Mouse (Mus musculus): ENCODE data around the gene Synj2bp. TPM values are rescaled to one million over a fixed set of nuclear protein-coding genes. Genes with fewer than 3 reads are reported as not detected.
"Not testable (repeated sequence)": the region's sequence is repeated elsewhere in the genome, so short reads cannot be mapped to it uniquely, and the experiment has no call there.

The Synj2bp gene
- polyA plus RNA-seq (2015; fragmentation: Nextera tagmentation; extraction: Ambion mirVana), result 30.3 and 35.3 TPM in 2 replicates

- no peaks in the 10 kb centered on the region for H3K27me3 ChIP-seq (replicated peaks; ENCODE audit: control insufficient read depth, insufficient read depth, low read length)
- H3K4me2 ChIP-seq (ENCODE audit: low read length), result peak within 1 kb of the TSS; percentile 71
- H3K36me3 ChIP-seq (ENCODE audit: control insufficient read depth, insufficient read depth, low read length), result no peaks in the 10 kb centered on the region
- peak within 1 kb of the TSS; percentile 90 for H3K4me3 ChIP-seq (ENCODE audit: low read length)
- H3K9ac ChIP-seq (ENCODE audit: low read depth, low read length), result peak within 1 kb of the TSS; percentile 90
- H3K9me3 ChIP-seq (ENCODE audit: control insufficient read depth, low read length), result no peaks in the 10 kb centered on the region
- peak within 1 kb of the TSS; percentile 86 for H3K27ac ChIP-seq (ENCODE audit: low read depth, low read length)
- under 1% methylated on average over 46 of the region's 46 CpGs for WGBS
- ATAC-seq, result peak; percentile 97
- peaks cover 12% of the 10 kb centered on the region for H3K4me1 ChIP-seq (ENCODE audit: control insufficient read depth, insufficient read depth, low read depth, low read length)
Measured at GRCm38 (mm10) chr12:81532316-81533028, at the start of gene Synj2bp, which contains the start of gene Gm20498. Gene Synj2bp, minus strand, starts transcription at chr12:81532911. Gene Gm20498, minus strand, starts transcription at chr12:81532905.

GRCm38 (mm10) chr12:81568374-81568773 lies 35.7 kb upstream of the Synj2bp start, which contains the start of gene Adam21:
Gene Adam21, minus strand, starts transcription at chr12:81568474.
- H3K36me3 ChIP-seq (ENCODE audit: control insufficient read depth, insufficient read depth, low read length), result peaks cover 9% of the 10 kb centered on the region; the same call in 1 of the 2 replicates
- no peaks in the 10 kb centered on the region for H3K27me3 ChIP-seq (replicated peaks; ENCODE audit: control insufficient read depth, insufficient read depth, low read length)
- H3K9ac ChIP-seq (ENCODE audit: low read depth, low read length), result no peak within 1 kb of the TSS
- H3K4me2 ChIP-seq (ENCODE audit: low read length), result no peak within 1 kb of the TSS
- H3K4me3 ChIP-seq (ENCODE audit: low read length), result no peak within 1 kb of the TSS
- no peak for ATAC-seq
- no peak within 1 kb of the TSS for H3K27ac ChIP-seq (ENCODE audit: low read depth, low read length)
- 88% methylated on average over 1 of the region's 1 CpGs for WGBS
- no peaks in the 10 kb centered on the region for H3K9me3 ChIP-seq (ENCODE audit: control insufficient read depth, low read length)
- H3K4me1 ChIP-seq (ENCODE audit: control insufficient read depth, insufficient read depth, low read depth, low read length), result no peaks in the 10 kb centered on the region

- WGBS, result 77% methylated on average over 5 of the region's 5 CpGs
- H3K4me3 ChIP-seq (ENCODE audit: low read length), result no peak overlapping the region
- no peak overlapping the region for H3K9ac ChIP-seq (ENCODE audit: low read depth, low read length)
- H3K4me2 ChIP-seq (ENCODE audit: low read length), result no peak overlapping the region
- no peaks in the 10 kb centered on the region for H3K27me3 ChIP-seq (replicated peaks; ENCODE audit: control insufficient read depth, insufficient read depth, low read length)
- no peak overlapping the region for H3K27ac ChIP-seq (ENCODE audit: low read depth, low read length)
- no peaks in the 10 kb centered on the region for H3K9me3 ChIP-seq (ENCODE audit: control insufficient read depth, low read length)
- H3K36me3 ChIP-seq (ENCODE audit: control insufficient read depth, insufficient read depth, low read length), result peaks cover 8% of the 10 kb centered on the region; the same call in 1 of the 2 replicates
- no peaks in the 10 kb centered on the region for H3K4me1 ChIP-seq (ENCODE audit: control insufficient read depth, insufficient read depth, low read depth, low read length)
- no peak for ATAC-seq
Measured at GRCm38 (mm10) chr12:81567931-81568330, 35.2 kb upstream of the Synj2bp start.

- no peak overlapping the region for H3K27ac ChIP-seq (ENCODE audit: low read depth, low read length)
- no peaks in the 10 kb centered on the region for H3K4me1 ChIP-seq (ENCODE audit: control insufficient read depth, insufficient read depth, low read depth, low read length)
- ATAC-seq, result no peak
- H3K9me3 ChIP-seq (ENCODE audit: control insufficient read depth, low read length), result no peaks in the 10 kb centered on the region
- H3K4me2 ChIP-seq (ENCODE audit: low read length), result no peak overlapping the region
- H3K9ac ChIP-seq (ENCODE audit: low read depth, low read length), result no peak overlapping the region
- H3K27me3 ChIP-seq (replicated peaks; ENCODE audit: control insufficient read depth, insufficient read depth, low read length), result no peaks in the 10 kb centered on the region
- H3K36me3 ChIP-seq (ENCODE audit: control insufficient read depth, insufficient read depth, low read length), result 0 out of 2 replicates have a peak, but pooled peaks cover 2% of the 10 kb centered on the region
- WGBS, result 98% methylated on average over 3 of the region's 3 CpGs
- H3K4me3 ChIP-seq (ENCODE audit: low read length), result no peak overlapping the region
Measured at GRCm38 (mm10) chr12:81564173-81564572, 31.5 kb upstream of the Synj2bp start.

- H3K36me3 ChIP-seq (ENCODE audit: control insufficient read depth, insufficient read depth, low read length), result no peaks in the 10 kb centered on the region
- WGBS, result 85% methylated on average over 3 of the region's 3 CpGs
- no peak overlapping the region for H3K27ac ChIP-seq (ENCODE audit: low read depth, low read length)
- no peak for ATAC-seq
- H3K4me3 ChIP-seq (ENCODE audit: low read length), result no peak overlapping the region
- H3K9me3 ChIP-seq (ENCODE audit: control insufficient read depth, low read length), result no peaks in the 10 kb centered on the region
- no peak overlapping the region for H3K9ac ChIP-seq (ENCODE audit: low read depth, low read length)
- H3K4me1 ChIP-seq (ENCODE audit: control insufficient read depth, insufficient read depth, low read depth, low read length), result no peaks in the 10 kb centered on the region
- no peaks in the 10 kb centered on the region for H3K27me3 ChIP-seq (replicated peaks; ENCODE audit: control insufficient read depth, insufficient read depth, low read length)
- H3K4me2 ChIP-seq (ENCODE audit: low read length), result no peak overlapping the region
Measured at GRCm38 (mm10) chr12:81549286-81549685, 16.6 kb upstream of the Synj2bp start.

GRCm38 (mm10) chr12:81547163-81547562 lies 14.5 kb upstream of the Synj2bp start:
- no peak for ATAC-seq
- Histone ChIP-seq H3K4me2 (ENCODE audit: low read length) (no peak overlapping the region), H3K4me3 (ENCODE audit: low read length) (no peak overlapping the region), H3K36me3 (ENCODE audit: control insufficient read depth, insufficient read depth, low read length) (no peaks in the 10 kb centered on the region), H3K27ac (ENCODE audit: low read depth, low read length) (no peak overlapping the region), H3K9me3 (ENCODE audit: control insufficient read depth, low read length) (no peaks in the 10 kb centered on the region), H3K27me3 (replicated peaks; ENCODE audit: control insufficient read depth, insufficient read depth, low read length) (no peaks in the 10 kb centered on the region), H3K4me1 (ENCODE audit: control insufficient read depth, insufficient read depth, low read depth, low read length) (no peaks in the 10 kb centered on the region), H3K9ac (ENCODE audit: low read depth, low read length) (no peak overlapping the region)
- 67% methylated on average over 4 of the region's 4 CpGs for WGBS

- ATAC-seq, result no peak; the same call in 1 of the 2 replicates
- no peaks in the 10 kb centered on the region for H3K36me3 ChIP-seq (ENCODE audit: control insufficient read depth, insufficient read depth, low read length)
- peak overlapping the region; percentile 90 for H3K4me3 ChIP-seq (ENCODE audit: low read length)
- H3K9me3 ChIP-seq (ENCODE audit: control insufficient read depth, low read length), result no peaks in the 10 kb centered on the region
- peak overlapping the region; percentile 90 for H3K9ac ChIP-seq (ENCODE audit: low read depth, low read length)
- H3K27me3 ChIP-seq (replicated peaks; ENCODE audit: control insufficient read depth, insufficient read depth, low read length), result no peaks in the 10 kb centered on the region
- H3K4me2 ChIP-seq (ENCODE audit: low read length), result peak overlapping the region; percentile 71
- peaks cover 12% of the 10 kb centered on the region for H3K4me1 ChIP-seq (ENCODE audit: control insufficient read depth, insufficient read depth, low read depth, low read length)
- WGBS, result 28% methylated on average over 4 of the region's 4 CpGs
- H3K27ac ChIP-seq (ENCODE audit: low read depth, low read length), result peak overlapping the region; percentile 86
Measured at GRCm38 (mm10) chr12:81533029-81533419, 313 bp upstream of the Synj2bp start.

GRCm38 (mm10) chr12:81530587-81530986 lies 2.1 kb downstream of the Synj2bp start:
- H3K4me3 ChIP-seq (ENCODE audit: low read length); H3K27ac ChIP-seq (ENCODE audit: low read depth, low read length); H3K9ac ChIP-seq (ENCODE audit: low read depth, low read length); H3K27me3 ChIP-seq (replicated peaks; ENCODE audit: control insufficient read depth, insufficient read depth, low read length); H3K9me3 ChIP-seq (ENCODE audit: control insufficient read depth, low read length); H3K36me3 ChIP-seq (ENCODE audit: control insufficient read depth, insufficient read depth, low read length); ATAC-seq: not testable (repeated sequence)
- peaks cover 12% of the 10 kb centered on the region for H3K4me1 ChIP-seq (ENCODE audit: control insufficient read depth, insufficient read depth, low read depth, low read length)
- peak overlapping the region; percentile 27; the same call in 1 of the 2 replicates for H3K4me2 ChIP-seq (ENCODE audit: low read length)
- 89% methylated on average over 5 of the region's 8 CpGs for WGBS

GRCm38 (mm10) chr12:81496906-81497305 lies 35.8 kb downstream of the Synj2bp start:
- H3K9ac ChIP-seq (ENCODE audit: low read depth, low read length); ATAC-seq; H3K9me3 ChIP-seq (ENCODE audit: control insufficient read depth, low read length); H3K4me1 ChIP-seq (ENCODE audit: control insufficient read depth, insufficient read depth, low read depth, low read length); H3K4me2 ChIP-seq (ENCODE audit: low read length); H3K27ac ChIP-seq (ENCODE audit: low read depth, low read length); H3K36me3 ChIP-seq (ENCODE audit: control insufficient read depth, insufficient read depth, low read length); H3K27me3 ChIP-seq (replicated peaks; ENCODE audit: control insufficient read depth, insufficient read depth, low read length); H3K4me3 ChIP-seq (ENCODE audit: low read length): not testable (repeated sequence)
- 95% methylated on average over 9 of the region's 9 CpGs for WGBS

All from hindbrain, embryonic 16.5 days (tissue).